Mouse (Mus musculus) midbrain, embryonic 15.5 days (tissue): Measurements from ENCODE around the gene Rbm39. TPM values are rescaled to one million over a fixed set of nuclear protein-coding genes. Genes with fewer than 3 reads are reported as not detected.
A peak's percentile ranks its signal among the peaks of the same experiment; 100 is the strongest.
"Not testable (repeated sequence)": the region's sequence is repeated elsewhere in the genome, so short reads cannot be mapped to it uniquely, and the experiment has no call there.

Source experiments
- ATAC-seq: fragments of 200-750 bp; cut with Nextera tagmentation; replicated peaks from 2 replicates; pipeline ENCODE4 v1.8.0; 2017; ENCODE audit warnings: moderate TSS enrichment
- H3K27ac ChIP-seq: fragments of 300-500 bp; sonication (generic); 2 replicates; pipeline ENCODE4 v1.5.1; 2015; ENCODE audit warnings: mild to moderate bottlenecking, inconsistent platforms
- H3K27me3 ChIP-seq: fragments of 300-500 bp; sonication (generic); replicated peaks from 2 replicates; pipeline ENCODE4 v1.6.1; 2015; ENCODE audit warnings: inconsistent platforms
- H3K36me3 ChIP-seq: fragments of 300-500 bp; sonication (generic); replicated peaks from 2 replicates; pipeline ENCODE4 v1.6.1; 2015; ENCODE audit warnings: inconsistent platforms
- H3K4me1 ChIP-seq: fragments of 300-500 bp; sonication (generic); 2 replicates; pipeline ENCODE4 v1.6.1; 2015; ENCODE audit warnings: inconsistent platforms
- H3K4me2 ChIP-seq: fragments of 300-500 bp; sonication (generic); 2 replicates; pipeline ENCODE4 v1.6.1; 2015; ENCODE audit warnings: inconsistent platforms, mild to moderate bottlenecking, moderate library complexity
- H3K4me3 ChIP-seq: fragments of 300-500 bp; sonication (generic); 2 replicates; pipeline ENCODE4 v1.5.1; 2015; ENCODE audit warnings: mild to moderate bottlenecking, inconsistent platforms
- H3K9ac ChIP-seq: fragments of 300-500 bp; sonication (generic); 2 replicates; pipeline ENCODE4 v1.6.1; 2015; ENCODE audit warnings: mild to moderate bottlenecking, inconsistent platforms
- H3K9me3 ChIP-seq: fragments of 300-500 bp; sonication (generic); 2 replicates; pipeline ENCODE4 v1.6.1; 2016; ENCODE audit warnings: inconsistent platforms
- WGBS: fragments of 180-500 bp; shearing (Covaris S2); methylation state at CpG from one replicate; pipeline ENCODE4 v1.1.7; 2015; ENCODE audit warnings: mixed read lengths; 5-methylcytosine and 5-hydroxymethylcytosine counted together
- polyA plus RNA-seq: library from polyadenylated mRNA; unstranded; fragments of >200 nt; fragmentation: Nextera tagmentation; extraction: Ambion mirVana; gene quantifications from 2 replicates; pipeline ENCODE4 v1.2.1, GENCODE M21; 2015

Gene Rbm39
- polyA plus RNA-seq, 1 experiment from 2014 or later: 448 TPM

DNA sequence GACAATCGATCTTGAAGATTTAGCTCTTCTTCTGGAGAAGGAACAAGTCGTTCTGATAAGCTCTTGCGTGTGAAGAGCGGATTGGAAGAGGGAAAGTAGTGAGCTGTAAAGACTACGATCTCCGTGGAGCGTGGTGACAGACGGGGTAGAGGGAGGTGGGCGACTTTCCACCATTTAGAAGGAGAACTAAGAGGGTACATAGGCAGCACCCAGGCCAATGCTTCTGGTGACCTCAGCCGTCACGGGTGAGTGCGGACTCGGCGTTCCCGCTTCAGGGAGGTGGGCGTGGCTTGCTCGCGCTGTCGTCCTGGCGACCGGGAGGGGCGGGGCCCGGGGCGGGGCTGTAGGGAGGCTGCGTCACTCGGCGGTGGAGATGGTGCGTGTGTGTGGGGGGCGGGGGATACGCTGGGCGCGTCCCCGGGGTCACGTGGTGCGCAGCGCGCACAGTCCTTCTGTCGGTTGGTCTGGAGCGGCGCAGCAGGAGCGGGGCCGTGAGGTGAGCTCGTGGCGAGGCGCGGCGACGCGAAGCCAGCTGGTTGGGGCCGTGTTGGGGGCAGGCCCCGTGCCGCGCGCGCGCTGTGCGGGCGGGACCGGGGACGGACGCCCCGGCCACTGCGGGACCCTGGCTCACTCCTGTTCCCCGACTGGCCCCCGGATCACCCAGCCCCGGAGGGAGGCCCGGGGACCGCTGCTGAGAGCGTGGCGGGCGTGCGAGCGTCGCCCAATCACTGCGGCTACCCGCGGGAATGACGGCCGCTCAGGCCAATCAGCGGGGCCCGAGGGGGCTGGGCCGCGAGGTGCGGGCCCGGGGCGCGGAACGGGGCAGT lies 16.5 kb upstream of the Rbm39 start, which contains the start of gene Phf20:
Gene Phf20 (plus strand): TSS at position 165 of the 827 bp plus-strand sequence.
- Histone ChIP-seq H3K4me2 (peak within 1 kb of the TSS; percentile 61), H3K4me3 (peak within 1 kb of the TSS; percentile 79), H3K4me1 (peaks cover 33% of the 10 kb centered on the region), H3K27me3 (no peaks in the 10 kb centered on the region), H3K36me3 (no peaks in the 10 kb centered on the region), H3K9ac (peak within 1 kb of the TSS; percentile 83), H3K9me3 (no peaks in the 10 kb centered on the region), H3K27ac (peak within 1 kb of the TSS; percentile 96)
- peak; percentile 98 for ATAC-seq
- WGBS: under 1% methylated on average over 71 of the region's 88 CpGs

DNA sequence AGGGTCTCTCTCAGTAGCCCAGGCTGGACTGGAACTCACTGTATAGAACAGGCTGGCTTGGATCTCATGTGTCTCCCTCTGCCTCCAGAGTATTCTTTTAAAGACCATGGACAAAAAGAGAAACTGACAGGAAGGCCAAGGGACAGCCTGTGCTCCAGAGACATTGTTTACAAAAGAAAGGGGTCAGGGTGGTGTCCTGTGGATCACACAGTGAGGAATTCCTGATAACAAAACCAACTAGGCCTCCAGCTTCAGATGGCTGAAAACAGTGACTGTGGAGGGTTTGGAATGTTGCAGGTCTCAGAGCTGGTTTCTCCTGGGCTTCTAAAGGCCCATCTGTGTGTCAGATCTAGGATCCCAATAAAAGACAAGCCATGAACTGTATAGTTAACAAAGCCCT lies 14.5 kb upstream of the Rbm39 start:
- H3K27ac ChIP-seq: no peak overlapping the region
- H3K27me3 ChIP-seq: no peaks in the 10 kb centered on the region
- no peaks in the 10 kb centered on the region for H3K9me3 ChIP-seq
- H3K9ac ChIP-seq: no peak overlapping the region
- ATAC-seq: no peak
- H3K4me1 ChIP-seq: peaks cover 27% of the 10 kb centered on the region
- no peaks in the 10 kb centered on the region for H3K36me3 ChIP-seq
- no peak overlapping the region for H3K4me3 ChIP-seq
- no peak overlapping the region for H3K4me2 ChIP-seq

DNA sequence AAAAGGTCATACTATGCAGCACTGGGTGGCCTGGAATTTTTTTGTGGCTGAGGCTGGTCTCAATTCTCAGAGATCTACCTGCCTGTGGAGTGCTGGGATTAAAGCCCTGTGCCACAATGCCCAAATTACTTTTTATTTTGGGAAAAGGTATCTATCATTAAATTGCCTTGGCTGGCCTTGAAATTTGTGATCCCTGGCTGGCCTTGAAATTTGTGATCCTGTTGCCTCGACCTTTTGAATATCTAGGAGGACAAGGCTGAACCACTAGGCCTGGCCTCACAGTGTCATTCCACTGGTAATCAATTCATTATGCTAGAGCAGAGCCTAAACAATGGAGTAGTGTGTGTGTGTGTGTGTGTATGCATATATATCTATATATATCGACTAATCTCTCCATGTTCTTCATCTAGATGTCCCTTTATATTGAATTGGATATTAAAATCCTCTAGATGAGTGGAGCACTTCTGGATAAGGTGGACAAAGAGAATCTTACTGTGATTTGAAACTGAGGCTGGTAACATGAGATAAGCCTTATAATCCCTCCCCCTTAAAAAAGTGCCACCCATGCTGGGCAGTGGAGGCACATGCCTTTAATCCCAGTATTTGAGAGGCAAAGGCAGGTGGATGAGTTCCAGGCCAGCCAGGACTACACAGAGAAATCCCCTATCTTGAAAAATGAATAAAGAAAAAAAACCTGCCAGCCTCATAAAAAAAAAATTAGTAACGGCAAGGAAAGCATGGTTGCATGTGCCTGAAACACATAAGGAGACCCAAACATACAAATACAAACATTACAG lies 13.2 kb upstream of the Rbm39 start:
- H3K4me1 ChIP-seq: peaks cover 16% of the 10 kb centered on the region
- 77% methylated on average over 3 of the region's 3 CpGs for WGBS
- H3K9ac ChIP-seq: no peak overlapping the region
- no peak overlapping the region for H3K4me2 ChIP-seq
- H3K9me3 ChIP-seq: no peaks in the 10 kb centered on the region
- no peaks in the 10 kb centered on the region for H3K27me3 ChIP-seq
- no peaks in the 10 kb centered on the region for H3K36me3 ChIP-seq
- no peak for ATAC-seq
- no peak overlapping the region for H3K4me3 ChIP-seq
- H3K27ac ChIP-seq: no peak overlapping the region

DNA sequence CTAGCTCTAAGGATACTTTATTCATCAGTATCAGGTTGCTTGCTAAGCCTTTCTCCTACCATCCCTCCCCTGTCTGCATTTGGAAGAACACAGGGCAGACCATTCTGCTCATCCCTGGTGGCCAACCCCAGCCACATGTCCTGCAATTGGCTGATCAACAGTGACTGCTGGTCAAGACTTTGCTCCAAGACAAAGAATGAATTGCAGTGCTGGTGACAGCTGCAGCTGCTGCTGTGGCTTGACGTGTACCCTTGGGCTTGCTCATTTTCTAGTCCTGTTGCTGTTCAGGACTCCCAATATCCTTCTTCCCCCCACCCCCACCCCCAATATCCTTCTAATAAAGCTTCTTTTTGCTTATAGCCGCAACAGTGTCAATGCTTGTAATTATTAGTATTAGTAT lies 12.0 kb upstream of the Rbm39 start:
- no peaks in the 10 kb centered on the region for H3K9me3 ChIP-seq
- H3K4me1 ChIP-seq: peaks cover 7% of the 10 kb centered on the region; the same call in 1 of the 2 replicates
- H3K36me3 ChIP-seq: no peaks in the 10 kb centered on the region
- H3K4me3 ChIP-seq: no peak overlapping the region
- 70% methylated on average over 2 of the region's 2 CpGs for WGBS
- ATAC-seq: no peak
- no peak overlapping the region for H3K27ac ChIP-seq
- H3K27me3 ChIP-seq: no peaks in the 10 kb centered on the region
- no peak overlapping the region for H3K9ac ChIP-seq
- H3K4me2 ChIP-seq: no peak overlapping the region

DNA sequence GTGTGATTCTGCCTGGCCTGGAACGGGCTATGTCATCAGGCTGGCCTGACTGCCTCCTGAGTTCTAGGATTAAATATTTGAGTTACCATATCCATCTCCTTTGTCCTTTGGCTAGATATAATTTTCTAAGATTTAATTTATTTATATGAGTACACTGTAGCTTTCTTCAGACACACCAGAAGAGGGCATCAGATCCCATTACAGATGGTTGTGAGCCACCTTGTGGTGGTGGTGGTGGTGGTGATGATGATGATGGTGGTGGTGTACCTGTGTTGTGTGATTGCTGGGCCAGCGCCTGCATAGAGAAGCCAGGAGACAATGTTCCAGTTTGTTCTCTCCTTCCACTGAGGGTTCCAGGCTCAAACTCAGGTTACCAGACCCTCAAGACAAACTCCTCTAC lies 11.5 kb upstream of the Rbm39 start:
- H3K27me3 ChIP-seq: no peaks in the 10 kb centered on the region
- no peak overlapping the region for H3K4me3 ChIP-seq
- H3K9ac ChIP-seq: no peak overlapping the region
- no peaks in the 10 kb centered on the region for H3K9me3 ChIP-seq
- H3K4me1 ChIP-seq: peaks cover 7% of the 10 kb centered on the region; the same call in 1 of the 2 replicates
- H3K36me3 ChIP-seq: no peaks in the 10 kb centered on the region
- no peak for ATAC-seq
- H3K27ac ChIP-seq: no peak overlapping the region
- 94% methylated on average over 2 of the region's 2 CpGs for WGBS
- no peak overlapping the region for H3K4me2 ChIP-seq

DNA sequence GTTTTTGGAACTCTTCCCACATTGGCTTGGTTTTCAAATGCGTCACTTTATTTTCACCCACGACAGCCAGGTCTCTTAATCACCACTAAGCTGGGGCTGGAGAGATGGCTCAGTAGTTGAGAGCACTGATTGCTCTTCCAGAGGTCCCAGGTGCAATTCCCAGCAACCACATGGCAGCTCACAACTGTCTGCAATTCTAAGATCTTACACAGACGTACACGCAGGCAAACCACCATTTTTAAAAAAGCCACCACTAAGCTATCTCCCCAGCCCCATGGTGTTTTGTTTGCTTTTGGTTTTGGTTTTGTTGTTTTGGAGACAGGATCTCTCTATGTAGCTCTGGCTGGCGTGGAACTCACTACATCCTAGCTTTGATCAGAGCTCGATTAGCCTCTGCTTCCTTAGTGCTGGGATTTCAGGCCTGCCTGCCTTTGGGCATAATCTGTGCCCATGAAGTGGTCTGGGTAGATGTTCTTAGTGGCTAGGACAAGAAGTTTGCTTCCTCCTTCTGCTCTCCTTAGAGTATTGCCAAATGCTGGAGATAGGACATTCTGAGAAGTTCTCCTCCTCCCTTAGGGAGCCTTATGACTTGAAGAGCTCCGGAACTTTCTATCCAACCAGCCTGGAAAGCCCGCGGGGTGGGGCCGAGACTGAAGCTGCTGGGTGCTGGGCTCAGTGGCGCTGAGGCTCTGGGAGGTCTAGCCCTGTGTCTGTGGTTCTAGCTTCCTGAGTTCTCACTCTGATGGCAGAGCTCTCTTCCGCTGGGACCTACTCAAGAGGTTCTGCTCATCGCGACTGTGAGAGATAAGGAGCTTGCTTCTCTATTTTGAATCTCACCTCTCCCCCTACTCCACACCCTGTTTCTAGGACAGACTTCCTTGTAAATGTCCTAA lies 10.2 kb upstream of the Rbm39 start:
- no peak overlapping the region for H3K4me3 ChIP-seq
- H3K36me3 ChIP-seq: no peaks in the 10 kb centered on the region
- H3K4me1 ChIP-seq: no peaks in the 10 kb centered on the region
- no peaks in the 10 kb centered on the region for H3K9me3 ChIP-seq
- no peak overlapping the region for H3K9ac ChIP-seq
- no peak for ATAC-seq
- no peak overlapping the region for H3K4me2 ChIP-seq
- H3K27me3 ChIP-seq: no peaks in the 10 kb centered on the region
- no peak overlapping the region for H3K27ac ChIP-seq
- 85% methylated on average over 14 of the region's 14 CpGs for WGBS

DNA sequence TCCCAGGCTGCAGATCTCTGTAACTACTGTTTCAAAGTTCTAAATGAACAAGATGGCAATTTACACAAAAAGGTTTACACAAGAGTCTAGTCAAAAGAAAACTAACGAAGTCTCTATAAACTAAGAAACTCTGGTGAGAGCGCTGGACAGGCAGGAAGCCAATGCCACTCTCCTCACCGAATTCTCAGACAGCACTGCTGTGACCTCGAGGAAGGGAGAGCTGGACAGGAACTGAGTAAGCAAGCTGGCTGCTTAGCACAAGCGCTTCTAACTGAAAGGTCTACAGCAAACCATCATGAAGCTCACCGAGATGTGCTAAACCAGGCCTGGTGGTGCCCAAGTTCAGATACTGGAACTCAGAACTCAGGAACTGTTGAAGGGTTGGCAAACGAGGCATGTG lies 9.2 kb upstream of the Rbm39 start:
- H3K4me3 ChIP-seq, H3K4me2 ChIP-seq, H3K9me3 ChIP-seq, H3K4me1 ChIP-seq, H3K27ac ChIP-seq, H3K36me3 ChIP-seq, H3K27me3 ChIP-seq, H3K9ac ChIP-seq, ATAC-seq: not testable (repeated sequence)
- WGBS: 83% methylated on average over 7 of the region's 7 CpGs

DNA sequence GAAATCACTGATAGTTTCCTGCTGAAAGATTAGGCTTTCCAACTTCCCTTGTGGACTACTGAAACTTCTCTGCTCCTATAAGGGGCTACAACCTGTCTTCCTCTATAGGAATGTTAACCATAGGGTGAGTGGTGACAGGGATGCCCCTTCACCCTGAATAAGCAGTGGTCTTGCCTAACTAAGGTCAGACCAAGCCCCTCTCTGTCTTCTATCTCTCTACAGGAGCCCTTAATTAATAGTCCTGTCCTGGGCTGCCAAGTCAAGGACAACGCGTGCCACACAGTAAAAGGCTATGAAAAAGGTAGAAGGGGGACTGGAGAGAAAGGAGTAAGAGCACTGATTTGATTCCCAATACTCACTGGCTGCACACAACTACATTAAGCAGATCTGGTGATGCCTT lies 1.6 kb upstream of the Rbm39 start:
- Histone ChIP-seq H3K27me3 (no peaks in the 10 kb centered on the region), H3K9me3 (no peaks in the 10 kb centered on the region), H3K27ac (peak overlapping the region; percentile 94), H3K4me3 (peak overlapping the region; percentile 93; the same call in 1 of the 2 replicates), H3K4me2 (peak overlapping the region; percentile 50; the same call in 1 of the 2 replicates), H3K36me3 (peaks cover 7% of the 10 kb centered on the region; the same call in 1 of the 2 replicates), H3K9ac (no peak overlapping the region), H3K4me1 (peaks cover 29% of the 10 kb centered on the region)
- ATAC-seq: no peak
- WGBS: 83% methylated on average over 2 of the region's 2 CpGs

DNA sequence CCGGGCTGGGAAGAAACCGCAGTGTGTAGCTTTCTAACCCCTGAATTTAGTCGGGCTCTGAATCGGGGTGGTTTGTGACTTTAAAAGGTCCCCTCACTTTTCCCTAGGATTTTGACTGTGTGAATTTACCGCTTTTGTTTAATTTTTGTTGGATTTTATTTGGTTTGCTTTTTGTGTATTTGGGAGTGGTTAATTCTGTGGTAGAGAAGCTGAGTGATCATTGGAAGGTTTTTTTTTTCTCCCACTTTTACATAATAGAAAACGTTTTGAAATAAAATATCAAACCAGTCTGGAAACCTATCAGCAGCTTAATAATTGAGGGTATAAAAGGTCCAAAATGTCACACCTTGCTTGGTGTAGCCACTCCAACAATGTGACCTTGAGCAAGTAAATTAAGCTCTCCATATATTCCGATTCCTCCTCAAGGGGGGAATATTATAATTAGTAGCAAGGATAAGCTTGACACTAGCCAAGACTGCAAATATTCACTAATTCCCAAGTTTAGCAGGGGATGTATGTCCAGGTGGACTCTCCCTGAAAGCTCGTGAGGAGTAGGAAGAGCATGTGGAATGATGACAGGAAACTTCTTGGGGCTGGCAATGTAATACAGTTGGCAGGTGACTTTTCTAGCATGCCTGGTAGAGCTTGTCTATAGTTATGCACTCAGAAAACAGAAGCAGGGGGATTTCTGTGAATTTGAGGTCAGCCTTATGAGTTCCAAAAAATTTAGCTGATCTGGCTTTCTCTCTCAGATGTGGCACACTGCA lies 969 bp upstream of the Rbm39 start:
- peak overlapping the region; percentile 50 for H3K4me2 ChIP-seq
- H3K9me3 ChIP-seq: no peaks in the 10 kb centered on the region
- H3K27me3 ChIP-seq: no peaks in the 10 kb centered on the region
- 9% methylated on average over 8 of the region's 8 CpGs for WGBS
- no peak for ATAC-seq
- H3K4me1 ChIP-seq: peaks cover 31% of the 10 kb centered on the region
- peaks cover 9% of the 10 kb centered on the region; the same call in 1 of the 2 replicates for H3K36me3 ChIP-seq
- peak overlapping the region; percentile 67 for H3K9ac ChIP-seq
- peak overlapping the region; percentile 93 for H3K4me3 ChIP-seq
- peak overlapping the region; percentile 94 for H3K27ac ChIP-seq

DNA sequence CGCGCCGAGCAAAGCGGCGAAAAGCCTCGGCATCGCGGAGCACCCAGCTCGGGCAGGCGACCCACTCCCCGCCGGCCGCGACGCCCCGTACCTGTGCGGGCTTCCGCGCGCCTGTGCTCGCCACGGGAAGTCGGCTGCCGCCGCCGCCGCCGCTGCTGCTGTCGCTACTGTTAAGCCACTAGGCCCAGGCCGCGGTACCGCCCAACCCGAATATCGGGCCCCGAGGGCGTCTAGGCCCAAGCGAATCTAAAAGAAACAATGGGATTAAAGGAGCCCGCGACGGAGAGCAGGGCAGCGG lies 293 bp downstream of the Rbm39 start:
- no peak overlapping the region for H3K4me2 ChIP-seq
- peaks cover 34% of the 10 kb centered on the region for H3K4me1 ChIP-seq
- H3K9me3 ChIP-seq: no peaks in the 10 kb centered on the region
- no peaks in the 10 kb centered on the region for H3K27me3 ChIP-seq
- peak overlapping the region; percentile 99 for H3K9ac ChIP-seq
- peak overlapping the region; percentile 94 for H3K27ac ChIP-seq
- H3K4me3 ChIP-seq: peak overlapping the region; percentile 93
- peak; percentile 38; the same call in 1 of the 2 replicates for ATAC-seq
- under 1% methylated on average over 36 of the region's 41 CpGs for WGBS
- H3K36me3 ChIP-seq: peaks cover 9% of the 10 kb centered on the region; the same call in 1 of the 2 replicates

DNA sequence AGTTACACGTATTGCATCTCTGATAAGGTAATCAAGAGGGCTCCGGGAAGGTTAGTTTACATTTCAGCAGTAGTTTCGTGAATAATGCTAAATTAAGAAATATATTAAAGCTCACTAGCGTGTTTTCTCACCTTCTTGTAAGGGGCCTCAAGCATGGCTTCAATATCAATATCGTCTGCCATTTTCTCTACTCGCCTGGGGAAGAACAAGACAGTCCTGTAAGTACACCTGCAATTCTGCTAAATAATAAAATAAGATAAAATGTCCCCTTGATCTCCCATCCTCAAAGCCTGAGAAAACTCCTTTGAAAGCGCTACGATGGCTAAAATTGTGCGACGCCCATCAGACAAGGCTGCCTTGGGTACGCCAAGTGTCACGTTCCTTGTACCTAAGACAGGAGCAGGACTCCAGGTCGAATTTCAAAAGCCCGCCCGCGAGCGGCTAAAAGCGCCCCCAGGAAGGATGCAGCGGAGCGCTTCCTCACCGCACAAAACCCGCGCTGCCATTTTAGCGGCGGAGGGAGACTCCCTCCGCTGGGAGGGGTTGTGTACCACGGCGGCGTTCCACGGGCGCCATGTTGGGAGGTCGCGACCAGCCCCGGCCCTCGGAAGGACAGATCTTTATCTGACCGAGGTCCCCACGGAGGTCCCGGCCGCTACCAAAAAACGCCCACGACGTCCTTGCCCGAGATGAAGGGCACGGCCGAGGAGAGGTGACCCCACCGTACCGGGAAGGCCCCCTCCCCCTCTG lies 817 bp downstream of the Rbm39 start:
- 1% methylated on average over 45 of the region's 47 CpGs for WGBS
- peak overlapping the region; percentile 94 for H3K27ac ChIP-seq
- H3K4me3 ChIP-seq: peak overlapping the region; percentile 93
- peaks cover 10% of the 10 kb centered on the region for H3K36me3 ChIP-seq
- H3K27me3 ChIP-seq: no peaks in the 10 kb centered on the region
- H3K4me2 ChIP-seq: peak overlapping the region; percentile 68
- H3K4me1 ChIP-seq: peaks cover 36% of the 10 kb centered on the region
- H3K9me3 ChIP-seq: no peaks in the 10 kb centered on the region
- H3K9ac ChIP-seq: peak overlapping the region; percentile 99
- peak; percentile 51 for ATAC-seq
